Mouse (Mus musculus) stomach, postnatal 0 days (tissue): ENCODE measurements around the gene Nxpe4.

Experiments
- CTCF ChIP-seq: IDR thresholded peaks from 2 replicates; pipeline ENCODE4 v1.5.1; 2016; ENCODE audit warnings: antibody characterized with exemption, low read depth, mild to moderate bottlenecking, moderate library complexity
- EP300 ChIP-seq: optimal IDR thresholded peaks from 2 replicates; pipeline ENCODE3; 2016; ENCODE audit warnings: antibody characterized with exemption

- TF ChIP-seq CTCF (no peak), EP300 (no peak)
Measured at GRCm38 (mm10) chr9:48373232-48373878, 211.5 kb downstream of the Nxpe4 start.
